Mouse (Mus musculus) embryonic facial prominence, embryonic 15.5 days (tissue): ENCODE results near the gene Smarca4. TPM values are rescaled to one million over a fixed set of nuclear protein-coding genes. Genes with fewer than 3 reads are reported as not detected.
A peak's percentile ranks its signal among the peaks of the same experiment; 100 is the strongest.

Source experiments
- ATAC-seq: fragments of 200-750 bp; cut with Nextera tagmentation; 2 replicates; pipeline ENCODE4 v1.8.0; 2017; ENCODE audit warnings: low read depth, moderate TSS enrichment; ENCODE audit not compliant: insufficient number of reproducible peaks, low FRiP score, low TSS enrichment
- H3K27ac ChIP-seq: fragments of 300-500 bp; sonication (generic); replicated peaks from 2 replicates; pipeline ENCODE4 v1.5.1; 2015; ENCODE audit warnings: mild to moderate bottlenecking, inconsistent platforms
- H3K27me3 ChIP-seq: fragments of 300-500 bp; sonication (generic); 2 replicates; pipeline ENCODE4 v1.6.1; 2015; ENCODE audit warnings: inconsistent platforms
- H3K36me3 ChIP-seq: fragments of 300-500 bp; sonication (generic); 2 replicates; pipeline ENCODE4 v1.6.1; 2015; ENCODE audit warnings: mild to moderate bottlenecking, inconsistent platforms
- H3K4me1 ChIP-seq: fragments of 300-500 bp; sonication (generic); 2 replicates; pipeline ENCODE4 v1.6.1; 2015; ENCODE audit warnings: inconsistent platforms
- H3K4me2 ChIP-seq: fragments of 300-500 bp; sonication (generic); replicated peaks from 2 replicates; pipeline ENCODE4 v1.6.1; 2015; ENCODE audit warnings: mild to moderate bottlenecking, inconsistent platforms
- H3K4me3 ChIP-seq: fragments of 300-500 bp; sonication (generic); replicated peaks from 2 replicates; pipeline ENCODE4 v1.5.1; 2015; ENCODE audit warnings: mild to moderate bottlenecking, inconsistent platforms
- H3K9ac ChIP-seq: fragments of 300-500 bp; sonication (generic); 2 replicates; pipeline ENCODE4 v1.6.1; 2015; ENCODE audit warnings: inconsistent platforms
- H3K9me3 ChIP-seq: fragments of 300-500 bp; sonication (generic); replicated peaks from 2 replicates; pipeline ENCODE4 v1.6.1; 2016; ENCODE audit warnings: inconsistent platforms
- WGBS: fragments of 180-500 bp; shearing (Covaris S2); methylation state at CpG from one replicate; pipeline ENCODE4 v1.1.7; 2015; 5-methylcytosine and 5-hydroxymethylcytosine counted together
- polyA plus RNA-seq: library from polyadenylated mRNA; unstranded; fragments of >200 nt; fragmentation: Nextera tagmentation; extraction: Ambion mirVana; gene quantifications from 2 replicates; pipeline ENCODE4 v1.2.1, GENCODE M21; 2015

The Smarca4 gene
- 75.5 and 78.5 TPM in 2 replicates for polyA plus RNA-seq

DNA sequence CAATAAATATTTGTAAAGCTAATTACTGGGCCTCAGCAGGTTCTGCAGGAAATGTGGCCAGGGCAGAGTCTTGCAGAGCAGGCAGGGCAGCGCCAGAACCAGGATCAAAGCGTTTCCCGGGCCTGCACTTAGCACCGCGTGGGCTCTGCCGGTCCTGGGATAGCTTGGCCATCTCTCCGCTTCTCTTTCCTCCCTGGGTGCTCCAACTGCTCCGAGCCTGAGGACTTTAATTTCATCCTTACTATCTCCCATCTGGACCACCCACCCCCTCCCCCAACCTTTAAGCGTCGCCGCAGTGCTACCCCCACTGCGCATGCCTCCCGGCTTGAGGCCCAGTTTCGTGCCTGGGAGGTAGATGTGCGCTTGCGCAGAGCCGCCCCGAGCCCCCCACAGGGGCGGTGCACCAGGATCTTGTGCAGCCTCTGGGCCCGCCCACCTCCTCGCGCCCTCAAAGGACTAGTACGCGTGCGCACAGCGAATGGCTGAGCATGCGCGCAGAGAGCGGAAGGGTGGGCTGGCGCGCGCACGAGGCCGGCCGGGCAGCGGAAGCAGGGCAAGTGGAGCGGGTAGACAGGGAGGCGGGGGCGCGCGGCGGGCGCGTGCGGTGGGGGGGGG lies at the start of gene Smarca4:
Gene Smarca4, plus strand, starts transcription at position 553 of the 615 bp plus-strand sequence.
- H3K4me1 ChIP-seq: peaks cover 17% of the 10 kb centered on the region
- no peaks in the 10 kb centered on the region for H3K9me3 ChIP-seq
- ATAC-seq: peak; percentile 98
- peak within 1 kb of the TSS; percentile 97 for H3K27ac ChIP-seq
- H3K36me3 ChIP-seq: no peaks in the 10 kb centered on the region
- under 1% methylated on average over 41 of the region's 45 CpGs for WGBS
- H3K4me2 ChIP-seq: peak within 1 kb of the TSS; percentile 73
- peak within 1 kb of the TSS; percentile 61 for H3K9ac ChIP-seq
- H3K4me3 ChIP-seq: peak within 1 kb of the TSS; percentile 62
- H3K27me3 ChIP-seq: no peaks in the 10 kb centered on the region

DNA sequence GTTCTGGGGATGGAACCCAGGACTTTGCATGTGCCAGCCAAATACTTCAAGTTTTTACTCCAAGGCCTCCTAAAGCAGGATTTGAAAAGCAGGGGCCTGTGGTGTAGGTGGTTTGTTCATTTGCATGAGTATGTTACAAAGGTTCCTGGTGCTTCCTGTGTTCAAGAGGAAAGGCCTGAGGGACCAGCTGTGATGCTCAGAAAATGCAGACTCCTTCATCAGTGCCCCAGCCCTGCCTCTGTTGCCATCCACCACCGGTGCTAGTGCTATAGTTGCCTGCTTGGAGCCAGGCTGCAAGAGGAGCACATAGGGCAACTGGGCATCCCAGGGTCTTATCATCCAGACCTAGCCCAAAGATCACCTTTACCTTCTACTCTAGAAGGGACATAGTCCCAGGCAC lies 49.4 kb upstream of the Smarca4 start:
- no peaks in the 10 kb centered on the region for H3K9me3 ChIP-seq
- no peak for ATAC-seq
- 85% methylated on average over 1 of the region's 1 CpGs for WGBS
- H3K4me3 ChIP-seq: no peak overlapping the region
- H3K4me1 ChIP-seq: no peaks in the 10 kb centered on the region
- H3K4me2 ChIP-seq: no peak overlapping the region
- H3K27ac ChIP-seq: no peak overlapping the region
- no peaks in the 10 kb centered on the region for H3K27me3 ChIP-seq
- no peak overlapping the region for H3K9ac ChIP-seq
- peaks cover 28% of the 10 kb centered on the region for H3K36me3 ChIP-seq

- Histone ChIP-seq H3K36me3 (peaks cover 33% of the 10 kb centered on the region), H3K27ac (no peak overlapping the region), H3K9ac (no peak overlapping the region), H3K4me1 (no peaks in the 10 kb centered on the region), H3K27me3 (no peaks in the 10 kb centered on the region), H3K4me2 (no peak overlapping the region), H3K9me3 (no peaks in the 10 kb centered on the region), H3K4me3 (no peak overlapping the region)
- WGBS: 85% methylated on average over 2 of the region's 2 CpGs
- ATAC-seq: no peak
These were observed 48.9 kb upstream of the Smarca4 start for GRCm38 (mm10) chr9:21567051-21567450.

GRCm38 (mm10) chr9:21568657-21569255 lies 47.2 kb upstream of the Smarca4 start:
- Histone ChIP-seq H3K36me3 (peaks cover 45% of the 10 kb centered on the region), H3K4me3 (no peak overlapping the region), H3K27me3 (no peaks in the 10 kb centered on the region), H3K4me2 (no peak overlapping the region), H3K4me1 (no peaks in the 10 kb centered on the region), H3K9me3 (no peaks in the 10 kb centered on the region), H3K9ac (no peak overlapping the region), H3K27ac (no peak overlapping the region)
- 85% methylated on average over 8 of the region's 8 CpGs for WGBS
- no peak for ATAC-seq

DNA sequence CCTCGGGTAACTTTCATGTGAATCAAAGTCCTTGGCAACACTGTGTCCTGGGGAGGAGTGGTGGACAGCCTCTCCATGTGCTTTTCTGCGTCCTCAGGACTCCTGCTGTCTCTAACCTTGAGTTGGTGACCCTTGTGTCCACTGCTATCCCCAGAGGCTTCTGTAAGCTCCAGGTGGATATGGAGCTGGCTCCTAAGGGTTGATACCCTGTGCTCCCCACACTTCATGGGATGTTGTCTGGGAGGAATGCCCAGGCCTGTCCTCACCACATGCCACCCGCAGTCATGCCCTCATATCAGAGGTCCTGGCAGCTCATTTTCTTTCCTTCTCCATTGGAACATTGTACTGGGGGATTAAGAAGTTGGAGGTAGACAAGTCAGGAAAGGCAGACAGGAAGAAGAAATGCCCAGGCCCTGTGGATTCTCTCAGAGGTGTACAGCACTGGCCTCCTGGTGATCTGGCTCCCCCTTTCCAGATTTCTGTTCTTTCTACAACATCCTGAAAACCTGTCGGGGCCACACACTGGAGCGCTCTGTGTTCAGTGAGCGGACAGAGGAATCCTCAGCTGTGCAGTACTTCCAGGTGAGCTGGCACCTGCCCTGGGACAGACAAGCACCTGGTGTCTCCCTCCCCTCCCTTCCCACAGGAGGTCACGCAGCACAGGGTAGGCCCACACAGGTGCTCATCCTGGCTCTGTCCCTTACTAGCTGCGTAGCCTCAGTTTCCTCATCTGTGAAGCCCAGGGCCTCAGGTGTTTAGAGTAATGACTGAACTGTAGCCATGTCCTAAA lies 41.8 kb upstream of the Smarca4 start:
- ATAC-seq: 0 out of 2 replicates have a peak, but pooled peaks have one; percentile 59
- WGBS: 91% methylated on average over 8 of the region's 8 CpGs
- no peak overlapping the region for H3K4me2 ChIP-seq
- no peak overlapping the region for H3K9ac ChIP-seq
- H3K27ac ChIP-seq: no peak overlapping the region
- H3K36me3 ChIP-seq: peaks cover 94% of the 10 kb centered on the region
- H3K9me3 ChIP-seq: no peaks in the 10 kb centered on the region
- H3K4me1 ChIP-seq: no peaks in the 10 kb centered on the region
- H3K27me3 ChIP-seq: no peaks in the 10 kb centered on the region
- H3K4me3 ChIP-seq: no peak overlapping the region

DNA sequence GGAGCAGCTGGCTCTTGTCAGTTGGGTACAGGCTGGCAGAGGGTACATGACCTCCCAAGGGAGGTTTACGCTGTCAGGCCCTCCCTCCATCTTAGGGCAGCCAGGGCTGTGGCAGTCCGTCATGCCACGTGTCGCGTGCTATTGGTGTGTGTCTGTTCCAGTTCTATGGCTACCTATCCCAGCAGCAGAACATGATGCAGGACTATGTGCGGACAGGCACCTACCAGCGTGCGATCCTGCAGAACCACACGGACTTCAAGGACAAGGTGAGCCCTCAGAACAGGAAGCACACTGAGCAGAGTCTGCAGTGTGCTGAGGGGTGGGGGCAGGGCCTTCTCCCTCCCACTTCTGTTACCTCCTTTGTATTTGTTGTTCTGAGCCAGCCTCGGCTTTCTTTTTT lies 40.7 kb upstream of the Smarca4 start:
- WGBS: 89% methylated on average over 10 of the region's 10 CpGs
- no peaks in the 10 kb centered on the region for H3K4me1 ChIP-seq
- H3K27me3 ChIP-seq: no peaks in the 10 kb centered on the region
- peaks cover 95% of the 10 kb centered on the region for H3K36me3 ChIP-seq
- ATAC-seq: no peak
- H3K4me3 ChIP-seq: no peak overlapping the region
- H3K4me2 ChIP-seq: no peak overlapping the region
- H3K9ac ChIP-seq: no peak overlapping the region
- H3K9me3 ChIP-seq: no peaks in the 10 kb centered on the region
- H3K27ac ChIP-seq: no peak overlapping the region

DNA sequence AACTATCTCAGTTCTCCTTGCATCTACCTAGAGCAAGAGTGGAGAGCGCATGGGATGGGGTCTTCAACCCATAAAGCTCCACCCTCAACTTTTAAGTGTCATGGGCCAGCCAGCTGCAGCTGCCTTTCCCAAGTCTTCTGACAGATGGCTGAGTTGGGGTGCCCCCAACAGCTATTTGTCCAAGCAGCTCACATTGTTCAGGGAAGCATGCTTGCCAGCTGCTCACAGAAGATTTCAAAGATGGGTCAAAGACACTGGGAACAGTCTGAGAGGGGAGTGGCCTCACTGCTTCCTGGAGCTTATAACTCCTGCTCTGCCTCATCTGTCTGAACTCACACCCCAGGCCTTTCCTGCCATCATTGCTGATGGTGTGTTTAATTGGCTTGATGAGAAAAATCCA lies 39.7 kb upstream of the Smarca4 start:
- Histone ChIP-seq H3K4me3 (no peak overlapping the region), H3K27ac (no peak overlapping the region), H3K36me3 (peaks cover 95% of the 10 kb centered on the region), H3K9ac (no peak overlapping the region), H3K4me1 (no peaks in the 10 kb centered on the region), H3K4me2 (no peak overlapping the region), H3K9me3 (no peaks in the 10 kb centered on the region), H3K27me3 (no peaks in the 10 kb centered on the region)
- ATAC-seq: no peak
- 92% methylated on average over 1 of the region's 1 CpGs for WGBS

DNA sequence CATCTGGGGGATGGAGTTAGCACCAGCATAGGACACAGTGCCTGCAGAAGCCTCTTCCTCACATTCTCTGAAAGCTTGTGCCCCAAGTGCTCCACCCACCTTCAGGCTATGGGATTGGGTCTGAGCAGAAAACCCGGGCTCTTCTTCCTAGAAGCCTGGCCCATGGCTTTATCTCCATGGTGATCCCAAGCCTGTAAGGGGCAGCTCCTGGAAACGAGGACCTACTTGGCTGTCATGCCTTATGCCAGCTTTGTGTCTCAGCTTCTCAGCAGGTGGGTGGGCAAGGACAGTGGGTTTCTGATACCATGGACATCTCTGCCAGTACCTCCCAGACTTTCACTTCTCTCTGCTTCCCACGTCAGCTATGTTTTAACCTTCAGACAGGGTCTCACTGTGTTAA lies 37.7 kb upstream of the Smarca4 start:
- no peak overlapping the region for H3K9ac ChIP-seq
- no peak overlapping the region for H3K4me3 ChIP-seq
- H3K4me1 ChIP-seq: no peaks in the 10 kb centered on the region
- no peak for ATAC-seq
- no peaks in the 10 kb centered on the region for H3K9me3 ChIP-seq
- no peak overlapping the region for H3K4me2 ChIP-seq
- H3K36me3 ChIP-seq: peaks cover 95% of the 10 kb centered on the region
- no peak overlapping the region for H3K27ac ChIP-seq
- H3K27me3 ChIP-seq: no peaks in the 10 kb centered on the region
- 87% methylated on average over 3 of the region's 3 CpGs for WGBS

- 95% methylated on average over 1 of the region's 1 CpGs for WGBS
- H3K4me1 ChIP-seq: no peaks in the 10 kb centered on the region; the same call in 1 of the 2 replicates
- H3K4me3 ChIP-seq: no peak overlapping the region
- no peaks in the 10 kb centered on the region for H3K27me3 ChIP-seq
- H3K27ac ChIP-seq: no peak overlapping the region
- H3K9me3 ChIP-seq: no peaks in the 10 kb centered on the region
- H3K36me3 ChIP-seq: peaks cover 97% of the 10 kb centered on the region
- no peak overlapping the region for H3K4me2 ChIP-seq
- ATAC-seq: no peak
- no peak overlapping the region for H3K9ac ChIP-seq
These were observed 30.6 kb upstream of the Smarca4 start for GRCm38 (mm10) chr9:21585401-21585800.

GRCm38 (mm10) chr9:21587678-21588349 lies 28.2 kb upstream of the Smarca4 start:
- Histone ChIP-seq H3K36me3 (peaks cover 75% of the 10 kb centered on the region), H3K27ac (no peak overlapping the region), H3K4me3 (no peak overlapping the region), H3K27me3 (no peaks in the 10 kb centered on the region), H3K4me2 (no peak overlapping the region), H3K9ac (no peak overlapping the region), H3K9me3 (no peaks in the 10 kb centered on the region), H3K4me1 (peaks cover 11% of the 10 kb centered on the region)
- no peak for ATAC-seq
- 83% methylated on average over 23 of the region's 23 CpGs for WGBS

DNA sequence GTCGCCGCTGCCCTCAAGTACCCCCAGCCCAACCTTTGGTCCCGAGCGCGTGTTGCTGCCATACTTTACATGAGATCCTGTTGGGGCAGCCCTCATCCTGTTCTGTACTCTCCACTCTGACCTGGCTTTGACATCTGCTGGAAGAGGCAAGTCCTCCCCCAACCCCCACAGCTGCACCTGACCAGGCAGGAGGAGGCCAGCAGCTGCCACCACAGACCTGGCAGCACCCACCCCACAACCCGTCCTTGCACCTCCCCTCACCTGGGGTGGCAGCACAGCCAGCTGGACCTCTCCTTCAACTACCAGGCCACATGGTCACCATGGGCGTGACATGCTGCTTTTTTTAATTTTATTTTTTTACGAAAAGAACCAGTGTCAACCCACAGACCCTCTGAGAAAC lies 27.6 kb upstream of the Smarca4 start:
- H3K9ac ChIP-seq: no peak overlapping the region
- no peaks in the 10 kb centered on the region for H3K9me3 ChIP-seq
- peaks cover 70% of the 10 kb centered on the region for H3K36me3 ChIP-seq
- H3K4me3 ChIP-seq: no peak overlapping the region
- 84% methylated on average over 8 of the region's 8 CpGs for WGBS
- no peak for ATAC-seq
- no peak overlapping the region for H3K4me2 ChIP-seq
- no peaks in the 10 kb centered on the region for H3K27me3 ChIP-seq
- no peak overlapping the region for H3K27ac ChIP-seq
- H3K4me1 ChIP-seq: peaks cover 12% of the 10 kb centered on the region
